Mouse (Mus musculus) small intestine, adult 2 months (tissue): ENCODE data around the gene Tspan17.

ENCODE experiments used
- CTCF ChIP-seq: fragments of 200-500 bp; IDR thresholded peaks from 2 replicates; pipeline ENCODE4 v1.5.1; 2012; ENCODE audit warnings: low read depth, mild to moderate bottlenecking, control low read depth, inconsistent platforms, low read length, moderate library complexity, mixed read lengths; ENCODE audit not compliant: insufficient replicate concordance, insufficient read length; ENCODE audit errors: extremely low read depth
- POLR2A ChIP-seq: fragments of 200-500 bp; IDR thresholded peaks from 2 replicates; pipeline ENCODE4 v1.6.1; 2012; ENCODE audit warnings: low read depth, mild to moderate bottlenecking, control low read depth, inconsistent platforms, low read length, moderate library complexity

DNA sequence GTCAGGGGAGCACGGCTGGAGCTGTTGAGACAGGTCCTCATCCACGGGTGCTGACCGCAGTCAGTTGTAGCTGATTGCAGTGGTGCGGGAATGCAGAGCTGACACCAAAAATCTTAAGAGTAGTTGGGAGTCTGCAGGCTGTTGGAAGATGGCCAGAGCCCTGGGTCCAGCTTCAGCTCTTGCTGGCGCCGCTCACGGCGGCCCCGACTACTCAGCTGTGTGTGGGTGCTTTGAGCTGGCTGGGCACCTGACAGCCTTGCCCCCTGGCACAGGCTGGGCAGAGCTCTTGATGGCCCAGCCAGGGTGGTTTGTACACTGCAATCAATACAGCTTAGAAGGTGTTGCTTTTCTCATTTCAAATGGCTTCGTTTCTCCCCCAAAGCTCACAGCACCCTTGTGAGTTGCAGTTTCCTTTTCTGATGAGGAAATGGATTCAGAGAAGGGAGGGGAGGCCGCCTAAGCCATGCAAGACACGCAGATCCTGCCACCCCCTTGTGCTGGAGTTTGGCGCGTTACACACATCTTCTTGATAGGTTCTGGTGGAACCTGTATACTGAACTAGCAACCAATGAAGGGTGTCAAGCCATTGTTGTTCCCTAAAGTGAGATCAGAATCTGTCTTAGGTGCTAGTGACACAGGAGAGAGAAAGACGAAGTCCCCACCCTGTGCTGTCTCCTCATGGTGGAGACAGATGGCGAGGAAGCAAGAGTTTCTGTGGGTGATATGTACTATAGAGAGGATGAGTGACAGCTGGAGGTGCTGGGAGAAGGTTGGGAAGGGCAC lies 8.9 kb downstream of the Tspan17 start:
- no peak for TF ChIP-seq CTCF
- TF ChIP-seq POLR2A = no peak
